Mouse (Mus musculus): ENCODE results near the gene Ppp1ca.

Ppp1ca gene

GRCm38 (mm10) chr19:4214771-4215450, 23.0 kb downstream of the Ppp1ca start:
- DNase-seq: peak; percentile 68

DNA sequence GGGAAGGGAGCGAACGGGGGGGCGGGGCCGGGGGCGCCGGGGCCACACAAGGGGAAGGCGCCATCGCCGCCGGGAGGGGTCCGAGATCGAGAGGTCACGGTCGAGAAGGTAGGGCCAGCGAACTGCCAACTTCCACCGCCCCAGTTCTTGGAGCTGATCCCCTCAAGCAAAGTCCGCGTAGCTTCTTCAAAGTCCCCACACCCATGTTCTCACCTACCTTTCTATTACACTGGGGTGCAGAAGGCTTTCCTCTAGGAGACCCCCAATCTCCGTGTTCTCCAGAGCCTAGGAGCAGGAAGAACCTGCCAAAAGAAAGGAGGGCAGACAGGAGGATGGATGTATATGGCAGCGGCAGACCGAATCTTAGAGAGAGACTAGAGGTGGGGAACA, 23.6 kb downstream of the Ppp1ca start:
- no peak for DNase-seq

GRCm38 (mm10) chr19:4216041-4216685, 24.3 kb downstream of the Ppp1ca start:
- DNase-seq: peak; percentile 70

- DNase-seq: no peak
Measured at GRCm38 (mm10) chr19:4217140-4217539, 25.3 kb downstream of the Ppp1ca start.

GRCm38 (mm10) chr19:4217855-4218254, 26.0 kb downstream of the Ppp1ca start:
- DNase-seq: no peak

DNA sequence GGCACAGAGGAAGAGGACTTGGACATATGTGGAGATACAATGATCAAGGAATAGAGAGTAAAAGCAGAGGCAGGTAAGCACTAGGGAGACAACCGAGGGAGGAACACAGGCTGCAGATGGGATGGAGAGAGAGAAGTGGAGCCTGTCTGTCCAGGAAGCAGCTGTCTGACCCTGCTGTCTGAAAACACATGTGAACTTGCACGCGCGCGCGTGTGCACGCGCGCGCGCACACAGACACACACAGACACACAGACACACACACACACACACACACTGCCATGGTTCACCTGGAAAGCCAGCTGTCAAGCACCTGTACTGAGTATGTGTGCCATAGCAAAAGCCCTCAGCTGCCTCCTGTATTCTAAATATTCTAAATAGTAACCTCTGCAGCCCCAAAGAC, 26.4 kb downstream of the Ppp1ca start:
- no peak for DNase-seq

GRCm38 (mm10) chr19:4218784-4219183, 26.9 kb downstream of the Ppp1ca start:
- no peak for DNase-seq

- DNase-seq: no peak
Measured at GRCm38 (mm10) chr19:4219943-4220342, 28.1 kb downstream of the Ppp1ca start.

GRCm38 (mm10) chr19:4220416-4220815, 28.6 kb downstream of the Ppp1ca start:
- no peak for DNase-seq

DNA sequence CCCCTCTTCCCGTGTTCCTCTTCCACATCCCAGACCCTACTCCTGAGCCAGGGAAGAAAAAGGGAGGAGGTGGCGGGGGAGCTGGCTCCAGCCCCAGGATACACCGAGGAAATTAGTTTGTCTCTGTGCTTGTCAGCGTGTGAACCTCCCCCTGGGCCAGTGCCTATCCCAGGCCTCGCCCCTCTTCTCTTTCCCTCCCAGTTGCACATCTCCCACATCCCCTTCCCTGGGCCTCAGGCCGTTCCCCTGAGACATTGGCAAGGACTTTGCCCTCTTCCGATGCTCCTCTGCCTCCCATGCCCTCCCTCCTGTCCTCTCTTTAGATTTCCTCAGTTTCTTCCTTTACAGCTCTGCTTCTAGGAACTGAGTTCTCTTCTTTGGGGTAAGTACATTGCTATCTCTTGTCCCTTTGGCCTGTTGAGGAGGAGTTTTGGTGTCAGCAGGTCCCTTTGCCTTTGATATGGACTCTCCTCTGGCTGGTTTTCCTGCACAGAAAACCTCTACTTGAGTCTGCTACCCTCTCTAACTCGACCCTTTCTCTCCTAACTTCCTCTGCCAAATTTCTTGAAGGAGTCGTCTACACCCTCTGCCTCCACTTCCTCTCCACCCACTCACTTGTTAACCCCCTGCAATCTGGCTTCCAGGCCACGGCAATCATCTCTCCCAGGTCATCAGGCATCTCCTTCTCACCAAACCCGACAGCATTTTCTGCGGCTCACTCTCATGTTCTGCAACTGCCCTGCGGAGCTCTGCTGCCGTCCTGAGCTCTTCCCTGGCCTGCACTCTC, 29.3 kb downstream of the Ppp1ca start:
- peak; percentile 59 for DNase-seq

DNA sequence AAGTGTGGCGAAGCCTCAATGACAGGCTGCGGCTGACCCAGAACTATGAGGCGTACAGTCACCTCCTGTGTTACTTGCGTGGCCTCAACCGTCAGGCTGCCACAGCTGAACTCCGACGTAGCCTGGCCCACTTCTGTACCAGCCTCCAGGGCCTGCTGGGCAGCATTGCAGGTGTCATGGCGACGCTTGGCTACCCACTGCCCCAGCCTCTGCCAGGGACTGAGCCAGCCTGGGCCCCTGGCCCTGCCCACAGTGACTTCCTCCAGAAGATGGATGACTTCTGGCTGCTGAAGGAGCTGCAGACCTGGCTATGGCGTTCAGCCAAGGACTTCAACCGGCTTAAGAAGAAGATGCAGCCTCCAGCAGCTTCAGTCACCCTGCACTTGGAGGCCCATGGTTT, 30.3 kb downstream of the Ppp1ca start:
- peak; percentile 82 for DNase-seq

GRCm38 (mm10) chr19:4226779-4227178, 34.9 kb downstream of the Ppp1ca start:
- no peak for DNase-seq

DNA sequence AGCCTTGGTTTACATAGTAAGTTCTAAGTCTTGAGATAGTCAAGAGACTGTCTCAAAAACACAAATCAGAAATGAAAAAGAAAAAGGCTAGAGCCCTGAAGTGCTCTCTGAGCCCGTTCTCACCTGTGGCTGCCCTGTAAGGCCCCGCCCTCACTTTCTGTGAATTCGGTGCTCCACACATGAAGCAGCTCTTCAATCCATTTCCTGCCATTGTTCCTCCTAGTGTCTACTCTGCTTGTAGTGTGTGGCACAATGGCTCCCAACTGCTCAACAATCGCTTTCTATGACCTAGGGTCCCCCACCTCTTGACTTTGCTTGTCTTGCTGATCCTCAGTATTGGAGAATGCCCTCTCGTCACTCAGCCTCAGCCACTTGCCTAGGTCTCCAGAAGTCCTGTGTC, 35.6 kb downstream of the Ppp1ca start:
- DNase-seq: no peak

DNA sequence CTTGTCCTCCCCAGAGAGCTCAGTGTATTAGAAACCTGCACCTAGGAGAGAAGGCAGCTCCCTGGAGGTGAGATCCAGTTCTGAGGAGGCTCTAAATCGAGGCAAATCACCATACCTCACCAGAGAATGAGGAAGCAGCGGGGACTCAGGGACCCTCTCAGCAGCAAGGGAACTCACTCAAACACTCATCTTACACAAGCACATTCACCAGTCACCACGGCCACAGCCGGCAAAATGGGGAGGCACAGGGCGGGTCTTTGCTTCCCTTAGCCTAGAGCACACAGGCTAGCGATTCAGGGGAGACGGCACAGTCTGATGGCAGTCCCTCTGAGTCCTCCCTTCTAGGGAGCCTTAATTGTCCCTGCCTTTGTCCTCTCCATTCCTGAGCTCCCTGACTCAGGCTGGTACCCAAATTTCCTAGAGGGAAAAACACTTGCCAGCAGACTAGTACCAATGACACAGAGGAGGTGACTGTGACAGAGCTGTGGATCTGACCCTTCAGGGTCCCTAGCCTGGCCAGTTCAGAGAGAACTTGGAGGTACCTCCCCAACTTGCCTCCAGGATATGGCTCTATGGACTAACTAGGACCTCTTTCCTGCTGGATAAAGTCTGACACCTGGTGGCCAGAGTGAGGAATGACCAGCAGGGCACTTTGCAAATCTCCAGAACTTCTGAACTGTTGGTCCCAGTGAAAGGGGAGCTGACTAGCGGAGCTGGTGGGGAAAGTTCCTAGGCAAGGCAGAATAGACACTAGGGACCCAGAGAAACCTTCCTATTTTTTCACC, 36.2 kb downstream of the Ppp1ca start:
- DNase-seq: peak; percentile 84

DNA sequence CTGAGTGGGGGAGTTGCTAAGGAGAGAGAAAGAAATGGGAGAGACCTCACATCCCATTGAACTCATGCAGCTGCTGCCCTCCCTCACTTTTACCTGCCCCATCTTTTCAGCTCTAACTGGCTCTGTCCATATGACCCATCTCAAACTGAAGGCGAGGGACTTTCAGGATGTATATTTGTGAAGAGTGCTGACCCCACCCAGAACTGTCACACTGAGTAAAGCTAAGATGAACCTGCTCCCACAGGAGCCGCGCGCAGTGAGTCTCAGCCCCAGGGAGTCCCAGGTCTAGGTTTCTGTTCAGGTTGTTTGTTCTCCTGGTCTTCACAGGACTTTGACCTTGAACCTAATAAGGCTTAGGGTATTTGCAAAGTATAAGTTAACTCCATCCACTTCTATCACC, 37.0 kb downstream of the Ppp1ca start:
- DNase-seq: no peak

DNA sequence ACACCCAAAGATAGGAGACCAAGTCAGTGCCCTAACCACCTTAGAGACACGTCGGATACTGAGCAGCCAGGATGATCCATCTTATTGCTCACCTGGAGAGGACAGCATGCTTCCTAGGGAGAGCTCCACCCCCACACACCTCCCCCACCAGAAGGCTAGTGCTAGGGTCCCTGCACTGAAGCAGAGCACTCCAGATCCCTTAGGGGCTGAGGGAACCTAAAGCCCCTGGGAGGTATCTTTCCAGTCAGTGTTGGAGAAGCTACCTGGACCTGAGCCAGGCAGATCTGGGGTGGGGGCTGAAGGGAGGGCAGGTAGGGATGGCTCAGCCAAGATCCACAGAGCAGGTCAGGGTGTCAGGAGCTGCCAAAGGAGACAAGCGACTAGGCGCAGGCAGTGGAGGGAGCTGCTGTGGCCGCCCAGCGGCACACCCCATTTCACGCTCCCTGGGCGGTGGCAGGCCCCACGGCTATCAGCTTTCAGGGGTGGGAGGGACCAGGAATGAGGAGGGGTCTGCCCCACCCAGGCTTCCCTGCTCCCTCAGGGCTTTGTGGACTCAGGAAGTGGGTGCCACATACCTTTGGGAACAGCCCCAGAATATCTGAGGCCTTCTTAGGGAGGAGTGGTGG, 37.7 kb downstream of the Ppp1ca start:
- no peak for DNase-seq

DNA sequence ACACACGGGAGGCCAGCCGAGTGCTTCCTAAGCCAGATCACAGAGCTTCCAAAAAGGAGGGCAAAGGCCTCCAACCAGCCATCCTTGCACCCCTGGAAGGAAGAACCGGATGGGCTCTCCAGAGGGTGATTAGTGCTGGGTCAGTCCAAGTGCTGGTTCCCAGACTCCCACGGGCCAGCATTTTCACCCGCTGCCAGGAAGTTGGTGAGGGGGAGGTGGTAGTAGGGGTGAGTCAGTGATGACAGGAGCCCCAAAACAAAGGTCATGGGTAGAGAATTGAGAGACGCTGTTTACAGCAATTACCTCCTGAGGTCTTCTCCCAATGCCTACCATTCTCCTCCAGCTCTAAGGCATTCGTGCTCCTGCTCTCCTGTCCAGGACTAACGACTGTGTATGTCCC, 38.5 kb downstream of the Ppp1ca start:
- DNase-seq: no peak

GRCm38 (mm10) chr19:4231253-4232185, 39.7 kb downstream of the Ppp1ca start, which contains the start of gene Pold4:
Gene Pold4 (plus strand): TSS chr19:4231899.
- peak; percentile 99 for DNase-seq

DNA sequence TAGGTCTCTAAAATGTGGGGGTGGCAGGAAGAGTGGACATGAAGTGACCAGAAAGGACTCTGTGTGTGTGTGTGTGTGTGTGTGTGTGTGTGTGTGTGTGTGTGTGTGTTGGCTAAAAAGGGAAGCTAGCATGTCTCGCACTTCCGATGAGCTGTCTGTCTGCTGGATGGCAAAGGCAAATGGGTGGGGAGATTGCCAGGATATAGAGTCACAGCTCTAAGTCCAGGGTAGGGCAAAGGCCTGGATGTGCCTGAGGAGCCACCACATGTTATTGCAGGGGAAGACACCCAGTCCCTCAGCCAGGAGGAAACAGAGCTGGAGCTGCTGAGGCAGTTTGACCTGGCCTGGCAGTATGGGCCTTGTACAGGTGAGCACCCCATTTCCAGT, 40.3 kb downstream of the Ppp1ca start:
- no peak for DNase-seq

DNA sequence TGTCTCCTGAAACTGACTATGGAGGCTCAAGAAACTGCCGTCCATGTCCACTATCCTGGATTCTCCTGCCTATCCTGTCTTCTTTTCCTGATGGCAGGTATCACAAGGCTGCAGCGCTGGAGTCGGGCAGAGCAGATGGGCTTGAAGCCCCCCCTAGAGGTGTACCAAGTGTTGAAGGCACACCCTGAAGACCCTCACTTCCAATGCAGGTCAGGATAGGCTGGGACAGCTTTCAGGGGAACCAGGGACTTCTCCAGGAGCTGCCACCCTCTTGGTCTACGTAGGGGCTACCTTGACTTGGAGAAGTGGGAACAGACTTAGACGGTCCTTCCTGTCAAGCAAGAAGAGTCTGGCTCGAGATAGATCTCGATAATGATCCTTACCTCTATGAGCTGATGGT, 40.8 kb downstream of the Ppp1ca start:
- DNase-seq: no peak

- DNase-seq: no peak
Measured at GRCm38 (mm10) chr19:4234548-4234947, 42.7 kb downstream of the Ppp1ca start.
